Mouse (Mus musculus) stomach, postnatal 0 days (tissue): ENCODE results near the gene Rgs3.

Experiments
- CTCF ChIP-seq: IDR thresholded peaks from 2 replicates; pipeline ENCODE4 v1.5.1; 2016; ENCODE audit warnings: antibody characterized with exemption, low read depth, mild to moderate bottlenecking, moderate library complexity
- EP300 ChIP-seq: optimal IDR thresholded peaks from 2 replicates; pipeline ENCODE3; 2016; ENCODE audit warnings: antibody characterized with exemption

DNA sequence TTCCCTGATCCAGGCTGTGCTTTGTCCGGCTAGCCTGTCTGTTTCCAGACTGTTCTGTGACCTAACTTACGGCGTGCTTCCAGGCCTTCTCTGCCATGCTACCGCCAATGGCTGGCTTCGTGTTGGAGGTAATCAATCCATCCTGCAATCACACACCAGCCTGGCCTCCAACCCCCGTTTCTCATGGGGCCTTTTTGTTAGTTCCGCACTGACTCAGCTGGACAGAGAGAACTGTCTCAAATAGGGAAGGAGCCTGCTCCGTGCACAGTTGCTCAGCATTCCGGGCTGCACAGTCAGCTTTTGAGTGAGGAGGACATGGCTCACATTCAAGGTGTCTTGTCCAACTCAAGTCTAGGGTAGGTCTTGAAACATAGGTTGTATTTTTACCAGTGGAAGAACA is 69.8 kb downstream of the Rgs3 start:
- no peak for TF ChIP-seq CTCF
- no peak for TF ChIP-seq EP300
